Mouse (Mus musculus) ovary, postnatal 14 days (tissue): Measurements from ENCODE around the gene Tia1.
"Not testable (repeated sequence)": the region's sequence is repeated elsewhere in the genome, so short reads cannot be mapped to it uniquely, and the experiment has no call there.

Source experiments
- DNase-seq: peaks from one replicate; pipeline ENCODE4 v3.0.0; 2022; ENCODE audit warnings: low spot score

Tia1 gene

DNA sequence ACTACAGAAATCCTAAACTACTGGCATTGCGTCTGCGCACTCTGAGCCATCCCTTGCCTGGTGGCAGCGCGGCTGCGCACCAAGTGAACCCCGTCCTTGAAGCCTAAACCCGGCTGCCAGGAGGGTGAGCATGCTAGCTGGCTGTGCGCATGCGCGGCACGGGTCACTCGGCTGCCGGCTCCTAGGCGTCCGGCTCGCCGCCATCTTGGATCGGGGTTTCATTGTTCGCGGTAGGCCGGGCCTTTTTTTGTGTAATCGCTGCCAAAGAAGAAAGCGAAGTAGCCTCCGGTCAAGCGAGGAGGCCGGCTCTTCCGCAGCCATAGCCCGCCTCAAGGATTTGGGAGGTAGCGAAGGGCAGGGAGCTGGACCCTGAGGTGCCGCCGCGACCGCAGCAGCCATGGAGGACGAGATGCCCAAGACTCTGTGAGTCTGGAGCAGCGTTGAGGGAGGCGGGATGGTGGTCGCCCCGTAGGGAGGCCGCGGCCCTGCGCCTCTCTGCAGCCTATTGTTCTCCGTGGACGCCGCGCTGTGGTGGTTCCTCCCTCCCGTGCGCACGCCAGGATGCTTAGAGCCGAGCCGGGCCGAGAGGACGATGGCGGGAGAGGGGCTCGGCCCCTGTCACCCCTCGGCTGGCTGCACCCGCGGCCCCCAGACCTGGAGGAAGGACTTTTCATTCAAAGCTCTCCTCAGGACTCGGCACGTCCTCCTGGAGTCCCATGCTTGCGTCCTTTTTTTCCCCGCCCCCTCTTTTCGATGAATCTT is at the start of gene Tia1:
Gene Tia1 (plus strand): TSS at position 120 of the 762 bp plus-strand sequence.
- peak; percentile 93 for DNase-seq

GRCm38 (mm10) chr6:86354948-86355347 is 49.1 kb upstream of the Tia1 start:
- no peak for DNase-seq

GRCm38 (mm10) chr6:86356956-86357355 is 47.1 kb upstream of the Tia1 start:
- DNase-seq: no peak

DNA sequence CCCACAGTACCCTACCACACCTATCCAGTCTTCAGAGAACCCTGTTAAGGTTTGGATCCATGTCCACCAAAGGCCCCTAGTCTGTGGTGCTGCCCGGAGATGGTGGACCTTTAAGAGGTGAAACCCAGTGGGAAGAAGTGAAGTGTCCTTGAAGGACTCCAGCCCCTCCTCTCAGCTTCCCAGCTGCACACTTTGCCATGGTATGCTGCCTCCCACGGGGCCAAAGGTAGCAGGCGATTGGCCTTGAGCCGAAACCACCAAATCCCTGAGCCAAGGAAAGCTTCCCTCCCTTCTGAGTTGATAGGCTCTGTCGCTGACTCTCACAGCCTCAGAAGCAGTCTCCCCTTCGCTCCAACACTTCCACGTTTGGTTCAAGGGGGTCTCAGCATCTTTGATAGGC is 43.3 kb upstream of the Tia1 start:
- no peak for DNase-seq

- no peak for DNase-seq
Observed at GRCm38 (mm10) chr6:86361373-86361772, 42.6 kb upstream of the Tia1 start.

GRCm38 (mm10) chr6:86364442-86365141 is 39.4 kb upstream of the Tia1 start:
- peak; percentile 78 for DNase-seq

DNA sequence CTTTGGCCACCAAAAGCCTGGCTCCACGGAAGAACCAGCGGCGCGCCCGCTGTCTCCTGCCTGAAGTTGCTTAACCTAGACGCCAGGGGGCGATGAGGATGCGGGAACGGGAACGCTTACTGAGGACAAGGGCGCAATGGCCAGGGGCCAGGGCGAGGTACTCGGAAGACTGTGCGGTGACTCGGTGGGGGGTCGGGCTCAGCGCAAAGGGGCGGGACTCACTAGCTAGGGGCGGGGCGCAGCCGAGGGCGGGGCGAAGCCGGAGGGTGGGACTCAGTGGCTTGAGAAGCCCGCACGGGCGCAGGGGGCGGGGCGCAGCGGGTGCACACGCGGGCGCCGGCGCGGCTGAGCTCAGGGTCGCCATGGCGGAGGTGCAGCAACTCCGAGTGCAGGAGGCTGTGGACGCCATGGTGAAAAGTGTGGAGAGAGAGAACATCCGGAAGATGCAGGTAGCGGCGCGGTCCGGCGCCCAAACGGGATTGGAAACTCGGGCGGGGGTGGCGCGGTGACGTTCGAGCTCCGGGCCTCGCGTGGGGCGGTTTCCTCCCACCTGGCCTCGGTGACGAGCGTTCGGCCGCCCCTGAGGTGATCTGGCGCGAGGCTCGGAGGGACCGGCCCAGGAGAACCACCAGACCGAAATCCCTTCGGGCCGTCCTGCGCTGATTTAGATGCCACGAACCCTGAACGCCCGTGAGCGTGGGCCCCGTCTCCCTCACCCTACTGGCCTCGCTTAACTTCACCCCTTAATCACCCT is 38.5 kb upstream of the Tia1 start, which contains the start of gene Fam136a:
Gene Fam136a (plus strand): TSS at position 276 of the 754 bp plus-strand sequence.
- DNase-seq: peak; percentile 90

DNA sequence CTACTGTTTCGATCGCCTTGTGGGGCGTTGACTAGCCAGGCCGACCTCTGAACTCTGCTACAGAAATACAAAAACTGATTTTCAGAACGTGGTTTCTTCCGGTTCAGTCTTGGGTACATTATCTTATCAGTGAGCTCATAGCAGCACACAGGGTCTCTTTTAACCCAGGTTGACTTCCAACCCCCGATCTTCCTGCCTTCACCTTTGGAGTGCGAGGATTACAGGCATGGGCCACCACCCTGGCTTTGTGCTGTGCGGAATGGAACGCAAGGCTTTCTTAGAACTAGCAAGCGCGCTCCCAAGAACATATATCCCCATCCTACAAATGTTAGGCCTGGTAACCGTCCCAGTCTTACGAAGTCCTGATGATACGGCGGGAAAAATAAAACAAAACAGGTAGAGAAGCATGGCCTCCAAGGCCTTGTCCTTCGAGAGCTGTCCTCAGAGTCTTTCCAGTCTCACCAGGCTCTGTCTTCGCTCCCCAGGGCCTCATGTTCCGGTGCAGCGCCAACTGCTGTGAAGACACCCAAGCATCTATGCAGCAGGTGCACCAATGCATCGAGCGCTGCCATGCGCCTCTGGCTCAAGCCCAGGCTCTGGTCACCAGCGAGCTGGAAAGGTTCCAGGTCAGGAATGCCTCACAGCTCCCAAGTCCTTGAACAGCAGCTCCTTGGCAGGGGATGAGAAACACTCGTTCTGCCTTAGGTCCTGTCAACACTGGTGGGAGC is 37.7 kb upstream of the Tia1 start:
- DNase-seq: no peak

- no peak for DNase-seq
Observed at GRCm38 (mm10) chr6:86366853-86367249, 37.2 kb upstream of the Tia1 start.

- DNase-seq: no peak
Observed at GRCm38 (mm10) chr6:86368479-86368878, 35.5 kb upstream of the Tia1 start.

- DNase-seq: no peak
Observed at GRCm38 (mm10) chr6:86370093-86370713, 33.8 kb upstream of the Tia1 start.

DNA sequence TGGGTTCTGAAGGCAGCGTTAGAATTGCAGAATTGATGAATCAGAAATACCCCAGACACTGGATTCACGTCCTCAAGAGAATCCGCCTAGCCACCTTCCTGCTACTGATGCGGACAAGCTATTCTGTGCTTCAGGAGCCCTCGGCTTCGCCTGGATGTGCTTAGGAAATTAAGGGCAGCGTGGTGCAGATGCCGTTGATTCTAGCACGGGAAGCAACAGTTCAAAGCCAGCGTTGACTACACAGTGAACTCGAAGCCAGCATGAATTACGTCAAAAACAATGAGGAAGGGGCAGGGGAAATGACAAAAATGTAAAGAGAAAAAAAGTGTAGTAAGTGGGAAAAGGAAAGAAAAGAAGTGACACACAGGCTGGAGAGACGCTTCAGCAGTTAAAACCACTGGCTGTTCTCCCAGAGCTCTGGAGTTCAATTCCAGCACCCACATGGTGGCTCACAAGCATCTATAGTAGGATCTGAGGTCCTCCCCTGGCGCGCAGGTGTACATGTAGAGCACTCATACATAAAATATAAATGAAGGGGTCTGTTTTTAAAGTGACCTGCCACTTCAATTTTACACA is 33.2 kb upstream of the Tia1 start, which contains the start of gene Snrpg:
Gene Snrpg (plus strand): TSS at position 541 of the 576 bp plus-strand sequence.
- DNase-seq: no peak

GRCm38 (mm10) chr6:86371340-86371911 is 32.6 kb upstream of the Tia1 start:
- peak; percentile 93 for DNase-seq

DNA sequence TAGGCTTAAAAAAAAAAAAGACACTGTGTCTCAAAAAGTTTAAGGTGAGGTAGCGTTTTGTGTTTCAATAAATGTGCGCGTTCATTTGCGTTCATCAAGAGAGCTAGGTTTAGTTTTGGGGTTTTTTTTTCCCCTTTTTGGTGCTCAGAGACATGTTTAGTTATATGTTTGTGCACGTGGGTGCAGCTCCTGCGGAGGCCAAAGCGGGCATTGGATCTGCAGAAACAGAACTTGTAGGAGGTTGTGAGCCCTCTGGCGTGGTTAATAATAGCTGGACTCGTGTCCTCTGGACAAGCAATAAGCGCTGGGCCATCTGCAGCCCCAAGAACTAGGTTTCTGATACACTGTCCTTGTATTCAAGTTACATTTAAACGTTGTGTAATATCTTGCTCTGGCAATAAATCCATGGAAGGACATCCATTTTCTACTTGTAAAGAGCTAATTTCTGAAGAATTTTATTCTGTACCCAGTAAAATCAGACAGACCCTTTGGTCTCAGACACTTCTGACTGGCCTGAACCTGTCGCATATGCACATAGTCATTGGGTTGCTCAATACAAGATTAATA is 32.0 kb upstream of the Tia1 start:
- no peak for DNase-seq

GRCm38 (mm10) chr6:86373556-86373955 is 30.5 kb upstream of the Tia1 start:
- no peak for DNase-seq

DNA sequence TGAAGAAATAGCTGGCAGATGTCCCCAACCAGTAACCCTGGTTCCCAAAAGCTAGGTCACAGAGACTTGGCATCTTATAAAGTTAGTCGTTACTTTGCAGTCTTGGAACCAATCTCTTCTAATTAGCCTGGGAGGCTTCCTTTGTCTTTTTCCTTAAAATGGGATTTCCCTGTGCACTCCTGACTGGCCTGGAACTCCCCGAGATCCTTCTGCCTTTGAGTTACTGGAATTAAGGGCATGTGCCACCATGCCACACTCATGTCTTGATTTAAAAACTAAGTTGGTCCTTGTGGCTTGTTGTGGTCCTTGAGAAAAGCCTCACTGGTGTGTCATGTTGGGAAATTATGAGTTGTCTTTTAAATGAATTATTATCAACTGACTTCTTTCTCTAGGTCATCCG is 25.7 kb upstream of the Tia1 start:
- DNase-seq: no peak

- not testable (repeated sequence) for DNase-seq
Observed at GRCm38 (mm10) chr6:86380112-86380511, 23.9 kb upstream of the Tia1 start.

DNA sequence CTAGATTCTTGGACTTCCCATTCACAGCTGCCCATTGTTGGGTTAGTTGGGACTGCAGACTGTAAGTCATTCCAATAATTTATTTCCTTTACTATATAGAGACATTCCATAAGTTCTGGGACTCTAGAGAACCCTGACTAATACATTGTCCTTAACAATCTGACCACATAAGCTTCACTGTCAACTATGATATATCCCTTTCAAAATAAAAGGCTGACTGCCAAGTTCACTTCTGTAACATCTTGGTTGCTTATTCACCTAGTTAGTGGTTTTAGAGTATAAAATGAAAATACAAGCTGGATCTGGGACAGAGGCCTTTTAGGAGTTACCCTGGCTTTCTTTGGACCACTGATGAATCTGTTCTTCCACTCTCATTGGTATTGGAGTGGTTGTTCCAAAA is 21.5 kb upstream of the Tia1 start:
- DNase-seq: no peak

GRCm38 (mm10) chr6:86383370-86383769 is 20.6 kb upstream of the Tia1 start:
- DNase-seq: no peak

DNA sequence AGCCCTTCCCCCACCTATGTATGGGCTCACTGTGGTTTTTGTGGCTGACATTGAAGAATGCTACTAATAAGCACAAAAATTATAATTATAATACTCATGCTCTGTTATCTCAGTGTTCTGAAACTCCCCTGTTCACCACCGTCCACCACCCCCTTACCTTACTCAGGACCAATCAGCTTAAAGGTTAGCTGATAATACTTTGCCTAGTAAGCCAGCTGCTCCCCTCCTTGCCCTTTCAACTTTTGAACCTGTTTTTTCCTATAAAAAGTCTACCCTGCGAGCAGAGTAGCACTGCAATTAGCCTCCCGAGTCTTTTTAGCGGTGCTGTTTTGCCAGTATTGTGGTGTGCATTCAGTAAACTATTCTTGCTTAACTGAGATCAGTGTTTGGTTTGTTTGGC is 19.3 kb upstream of the Tia1 start:
- DNase-seq: no peak
